Mouse (Mus musculus): ENCODE measurements around the gene Mcf2l.

DNA sequence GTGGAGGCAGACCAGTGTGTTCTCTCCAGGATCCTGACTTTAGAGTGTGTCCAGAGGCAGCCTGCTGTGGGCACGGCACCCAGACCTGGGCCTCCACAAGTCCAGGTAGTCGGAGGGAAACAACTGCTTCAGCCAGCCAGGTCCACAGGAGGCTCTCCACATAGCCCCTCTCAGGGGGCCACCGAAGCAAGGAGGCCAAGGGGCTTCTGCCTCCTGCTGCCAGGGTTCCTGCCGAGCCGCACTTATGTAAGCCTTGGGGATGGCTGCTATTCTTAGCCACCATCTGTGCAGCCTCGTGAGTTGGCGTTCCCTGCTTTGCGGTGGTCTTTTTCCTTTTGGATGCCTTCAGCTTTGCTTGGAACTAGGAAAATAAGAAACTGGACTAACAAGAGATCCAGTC is 114.0 kb downstream of the Mcf2l start:
- no peak for TF ChIP-seq CTCF (IDR thresholded peaks at IDR 0.05)
- no peak for TF ChIP-seq EP300 (IDR thresholded peaks at IDR 0.05)

Data from lung, postnatal 0 days (tissue).